Mouse (Mus musculus): ENCODE measurements around the gene Syna. TPM values are rescaled to one million over a fixed set of nuclear protein-coding genes. Genes with fewer than 3 reads are reported as not detected.

The Syna gene
- polyA plus RNA-seq, 1 experiment from 2014 or later, result not detected

GRCm38 (mm10) chr5:134512086-134512485 lies 47.9 kb downstream of the Syna start:
- Histone ChIP-seq H3K4me2 (no peak overlapping the region), H3K4me1 (replicated peaks; ENCODE audit: control insufficient read depth, insufficient read depth, low read length) (no peaks in the 10 kb centered on the region), H3K27ac (ENCODE audit: low read depth, low read length) (no peak overlapping the region), H3K27me3 (replicated peaks; ENCODE audit: control insufficient read depth, insufficient read depth, low read length) (no peaks in the 10 kb centered on the region), H3K9me3 (ENCODE audit: control insufficient read depth, low read length) (no peaks in the 10 kb centered on the region), H3K9ac (ENCODE audit: low read depth, low read length) (no peak overlapping the region), H3K4me3 (ENCODE audit: low read depth, low read length) (no peak overlapping the region), H3K36me3 (ENCODE audit: control insufficient read depth, insufficient read depth, low read length) (peaks cover 19% of the 10 kb centered on the region)
- WGBS, result 82% methylated on average over 5 of the region's 5 CpGs
- DNase-seq (ENCODE audit: low spot score) (no peak), ATAC-seq (replicated peaks; ENCODE audit: low FRiP score) (no peak)

- no peaks in the 10 kb centered on the region for H3K9me3 ChIP-seq (ENCODE audit: control insufficient read depth, low read length)
- H3K9ac ChIP-seq (ENCODE audit: low read depth, low read length), result no peak overlapping the region
- no peak overlapping the region for H3K4me3 ChIP-seq (ENCODE audit: low read depth, low read length)
- peaks cover 8% of the 10 kb centered on the region; the same call in 1 of the 2 replicates for H3K36me3 ChIP-seq (ENCODE audit: control insufficient read depth, insufficient read depth, low read length)
- no peak overlapping the region for H3K4me2 ChIP-seq
- ATAC-seq (replicated peaks; ENCODE audit: low FRiP score), result no peak
- no peaks in the 10 kb centered on the region for H3K4me1 ChIP-seq (replicated peaks; ENCODE audit: control insufficient read depth, insufficient read depth, low read length)
- H3K27ac ChIP-seq (ENCODE audit: low read depth, low read length), result no peak overlapping the region
- no peak for DNase-seq (ENCODE audit: low spot score)
- WGBS, result 71% methylated on average over 5 of the region's 5 CpGs
- no peaks in the 10 kb centered on the region for H3K27me3 ChIP-seq (replicated peaks; ENCODE audit: control insufficient read depth, insufficient read depth, low read length)
These were observed 49.7 kb downstream of the Syna start for GRCm38 (mm10) chr5:134510266-134510665.

- 57% methylated on average over 5 of the region's 5 CpGs for WGBS
- no peak overlapping the region for H3K4me2 ChIP-seq
These were observed 51.0 kb downstream of the Syna start for GRCm38 (mm10) chr5:134508965-134509364.

More at GRCm38 (mm10) chr5:134508965-134509364, 51.0 kb downstream of the Syna start:
- Histone ChIP-seq H3K9ac (ENCODE audit: low read depth, low read length) (no peak overlapping the region), H3K36me3 (ENCODE audit: control insufficient read depth, insufficient read depth, low read length) (peaks cover 8% of the 10 kb centered on the region; the same call in 1 of the 2 replicates), H3K9me3 (ENCODE audit: control insufficient read depth, low read length) (no peaks in the 10 kb centered on the region), H3K27ac (ENCODE audit: low read depth, low read length) (no peak overlapping the region), H3K27me3 (replicated peaks; ENCODE audit: control insufficient read depth, insufficient read depth, low read length) (no peaks in the 10 kb centered on the region), H3K4me3 (ENCODE audit: low read depth, low read length) (no peak overlapping the region), H3K4me1 (replicated peaks; ENCODE audit: control insufficient read depth, insufficient read depth, low read length) (no peaks in the 10 kb centered on the region)
- DNase-seq (ENCODE audit: low spot score), result no peak
- ATAC-seq (replicated peaks; ENCODE audit: low FRiP score), result no peak

Small RNAs within 50 kb of the gene (microRNA-seq; reads per million reads assigned to microRNA genes)
- gene Mir7228 (ENCODE audit: borderline number of aligned reads), result not detected

Other genes starting within 250 kb of the Syna start
- gene Gtf2i, start 245.4 kb downstream of the Syna start, polyA plus RNA-seq (2014; fragmentation: Nextera tagmentation; extraction: Ambion mirVana), result 108 and 115 TPM in 2 replicates
- 46.7 and 51.8 TPM in 2 replicates for gene Gtf2ird1, start 103.5 kb downstream of the Syna start, polyA plus RNA-seq (2014; fragmentation: Nextera tagmentation; extraction: Ambion mirVana)
- gene Clip2, start 7.7 kb downstream of the Syna start, polyA plus RNA-seq (2014; fragmentation: Nextera tagmentation; extraction: Ambion mirVana), result 1.4 and 1.7 TPM in 2 replicates
- gene Rfc2, start 21.2 kb upstream of the Syna start, polyA plus RNA-seq (2014; fragmentation: Nextera tagmentation; extraction: Ambion mirVana), result 363 and 374 TPM in 2 replicates
- 2.0 and 2.1 TPM in 2 replicates for gene Lat2, start 54.9 kb upstream of the Syna start, polyA plus RNA-seq (2014; fragmentation: Nextera tagmentation; extraction: Ambion mirVana)
- 401 and 428 TPM in 2 replicates for gene Eif4h, start 79.3 kb upstream of the Syna start, polyA plus RNA-seq (2014; fragmentation: Nextera tagmentation; extraction: Ambion mirVana)
- gene Limk1, start 128.4 kb upstream of the Syna start, polyA plus RNA-seq (2014; fragmentation: Nextera tagmentation; extraction: Ambion mirVana), result 1.7 and 1.8 TPM in 2 replicates
- 3.5 and 4.4 TPM in 2 replicates for gene Eln, start 187.2 kb upstream of the Syna start, polyA plus RNA-seq (2014; fragmentation: Nextera tagmentation; extraction: Ambion mirVana)

Measured in liver, embryonic 11.5 days (tissue).